Mouse (Mus musculus): ENCODE results near the gene Brs3.

The Brs3 gene

DNA sequence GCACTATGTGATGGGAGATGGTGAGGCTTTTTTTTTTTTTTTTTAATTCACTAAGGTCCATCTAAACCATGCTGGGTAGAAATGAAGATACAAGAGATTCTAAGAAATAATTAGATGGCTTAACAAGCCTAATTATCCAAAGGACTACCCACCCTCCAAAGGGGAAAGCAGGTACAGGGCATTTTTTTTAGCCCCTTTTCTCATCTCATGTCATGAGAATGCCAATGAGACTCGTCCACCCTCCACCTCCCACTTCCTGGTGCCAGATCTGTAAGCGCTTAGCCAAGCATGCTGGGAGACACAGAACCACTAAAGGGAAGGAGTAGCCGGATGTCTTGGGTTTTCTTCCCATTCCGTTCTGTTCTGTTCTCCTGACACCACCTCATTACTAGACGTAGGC is at the start of gene Brs3:
Gene Brs3, plus strand, starts transcription at position 301 of the 400 bp plus-strand sequence.
- no peak for DNase-seq (ENCODE audit: low spot score in 2 of 2)

DNA sequence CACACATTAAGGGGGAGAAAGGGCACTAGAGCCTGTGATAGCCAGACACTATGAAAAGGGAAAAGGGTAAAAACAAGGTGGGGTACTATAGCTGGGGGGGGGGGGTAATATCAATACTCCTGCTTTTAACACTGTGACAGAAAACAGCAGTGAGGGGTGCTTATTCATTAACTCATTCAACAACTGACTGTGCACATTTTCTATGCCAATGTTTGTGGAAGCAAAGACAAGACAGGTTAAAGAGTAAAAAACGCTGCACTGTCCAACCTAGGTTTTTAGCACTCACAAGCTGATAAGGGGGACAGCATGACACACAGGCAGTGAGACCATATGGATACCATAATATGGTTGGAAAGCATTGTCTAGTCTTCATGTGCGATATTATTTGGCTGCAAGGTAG is 30.0 kb upstream of the Brs3 start:
- no peak for DNase-seq (ENCODE audit: low spot score in 2 of 2)

DNA sequence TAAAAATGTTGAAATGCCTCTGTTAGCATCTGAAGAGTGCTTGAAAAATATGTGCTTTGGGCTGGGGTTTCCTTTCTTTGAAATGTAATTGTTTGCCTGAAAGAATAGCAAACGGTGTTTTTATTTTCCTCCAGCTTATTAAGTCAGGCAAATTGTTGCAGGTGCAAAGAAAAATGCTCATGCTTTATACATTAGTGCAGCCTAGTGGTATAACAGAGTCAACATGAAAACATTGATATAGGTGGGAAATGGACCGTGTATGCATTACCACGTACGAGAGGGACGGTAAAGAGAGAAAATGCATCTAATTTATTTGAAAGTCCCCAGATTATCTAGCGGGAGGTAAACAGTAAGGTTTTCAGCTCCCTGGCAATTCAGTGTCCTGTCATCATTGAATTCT is 995 bp downstream of the Brs3 start:
- no peak for DNase-seq (ENCODE audit: low spot score in 2 of 2)

DNA sequence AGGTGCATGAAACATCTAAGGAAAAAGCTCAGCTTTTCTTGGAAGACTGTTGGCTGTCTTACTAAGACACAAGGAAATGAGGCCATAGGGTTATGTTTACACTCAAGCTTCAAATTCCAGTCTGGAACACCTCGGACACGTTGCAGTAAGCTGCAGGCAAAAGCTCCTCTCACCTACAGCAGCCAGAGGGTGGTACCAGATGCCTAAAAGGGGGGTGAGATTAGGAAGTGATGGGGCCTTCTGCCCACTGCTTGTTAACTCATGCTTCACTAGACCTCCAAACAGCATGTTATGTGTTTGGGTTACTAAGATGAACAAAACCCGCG is 9.9 kb downstream of the Brs3 start:
- no peak for DNase-seq (ENCODE audit: low spot score in 2 of 2)

DNA sequence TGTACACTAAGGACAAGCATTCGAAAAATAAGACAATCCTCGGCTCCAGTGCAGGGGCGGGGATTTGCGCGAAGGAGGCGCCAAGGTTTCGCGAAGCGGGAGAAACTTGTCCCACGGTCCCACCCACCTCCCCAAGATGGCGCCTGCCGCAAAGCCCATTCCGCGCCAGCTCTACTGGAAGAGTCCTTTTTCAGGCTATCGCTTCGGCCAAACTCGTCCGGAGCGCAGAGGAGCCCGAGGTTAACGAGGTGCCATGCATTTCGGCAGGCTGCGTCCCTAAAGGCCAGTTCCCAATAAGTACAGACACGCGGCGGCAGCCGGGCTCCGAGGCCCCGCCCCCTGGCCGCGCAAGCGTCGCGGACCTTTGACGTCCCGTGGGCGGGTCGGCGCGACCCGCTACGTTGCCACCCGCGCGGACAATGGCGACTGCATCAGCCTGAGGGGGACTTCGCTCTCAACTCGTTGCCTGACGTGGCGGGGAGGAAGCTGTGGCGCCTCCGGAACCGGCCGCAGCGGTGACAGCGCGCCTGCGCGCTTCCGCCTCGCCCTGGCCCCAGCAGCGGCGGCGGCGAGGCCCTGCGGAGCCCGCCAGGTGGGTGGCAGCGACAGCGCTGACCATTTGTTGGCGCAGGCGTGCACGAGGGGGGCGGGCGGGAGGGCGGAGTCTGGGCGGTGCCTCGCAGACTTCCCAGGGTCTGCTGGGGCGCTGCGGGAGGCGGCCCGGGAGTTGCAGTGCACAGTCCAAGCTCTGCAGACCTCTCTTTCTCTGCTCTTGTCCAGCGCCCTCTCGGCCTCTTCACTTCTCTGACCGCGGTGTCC is 10.5 kb downstream of the Brs3 start, which contains the start of gene Htatsf1:
Gene Htatsf1, plus strand, starts transcription at position 410 of the 819 bp plus-strand sequence.
- peak; percentile 66 to 77 for DNase-seq (ENCODE audit: low spot score in 2 of 2)

DNA sequence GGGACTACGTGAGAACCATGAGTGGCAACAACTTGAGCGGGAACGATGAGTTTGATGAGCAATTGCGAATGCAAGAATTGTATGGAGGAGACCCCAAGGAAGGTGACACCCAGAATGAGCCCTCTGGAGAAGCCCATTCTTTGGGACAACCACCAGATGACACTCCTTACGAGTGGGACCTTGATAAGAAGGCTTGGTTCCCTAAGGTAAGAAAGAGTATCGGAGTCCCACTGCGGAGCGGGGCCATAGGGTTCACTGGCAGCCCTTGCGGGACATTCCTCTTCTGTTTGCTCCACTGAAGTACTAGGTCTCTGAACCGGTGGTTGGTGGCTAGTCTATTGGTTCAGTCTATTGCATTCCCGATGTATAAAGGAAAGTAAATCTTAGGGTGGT is 11.1 kb downstream of the Brs3 start:
- no peak for DNase-seq (ENCODE audit: low spot score in 2 of 2)

DNA sequence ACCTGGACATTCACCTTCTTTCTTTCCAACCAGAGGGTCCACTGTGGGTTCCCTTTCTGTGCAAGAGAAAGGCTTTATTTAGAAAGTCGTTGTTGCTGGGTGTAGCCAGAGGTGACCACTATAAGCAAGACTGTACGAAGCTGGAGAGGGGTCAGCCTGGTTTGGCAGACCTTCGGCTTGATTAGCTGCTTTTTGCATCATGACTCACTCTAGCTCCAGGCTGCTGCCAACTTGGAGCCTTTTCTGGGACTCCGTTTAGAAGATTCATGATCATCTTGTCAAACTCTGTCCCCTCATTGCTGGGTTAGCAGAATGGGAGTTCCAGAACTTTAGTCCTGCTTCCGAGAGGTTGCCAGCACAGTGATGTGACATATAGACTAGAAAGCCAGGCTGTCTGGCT is 38.6 kb downstream of the Brs3 start:
- no peak for DNase-seq (ENCODE audit: low spot score in 2 of 2)

DNA sequence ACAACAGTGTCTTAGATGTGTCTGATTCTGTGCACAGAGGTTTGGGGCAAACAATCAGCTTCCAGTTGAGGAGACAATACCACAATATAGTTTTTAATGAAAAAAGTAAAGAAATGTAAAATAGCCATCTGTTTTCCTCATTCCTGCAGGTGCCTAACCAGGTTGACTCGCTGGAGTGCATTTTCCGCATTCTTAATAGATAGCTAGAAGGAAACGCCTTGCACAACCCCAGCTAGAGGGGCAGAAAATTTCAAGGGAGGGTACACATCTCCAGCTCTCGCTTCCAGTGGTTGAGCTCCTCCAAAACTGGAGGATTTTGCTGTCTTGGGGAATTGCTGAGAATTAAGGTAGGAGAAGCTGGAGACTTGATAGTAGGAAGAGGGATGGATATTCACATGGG is 44.9 kb downstream of the Brs3 start, which contains the start of gene Vgll1:
Gene Vgll1, plus strand, starts transcription at position 301 of the 400 bp plus-strand sequence.
- DNase-seq (ENCODE audit: low spot score in 2 of 2): no peak
